Mouse (Mus musculus): ENCODE data around the gene Lrba. TPM values are rescaled to one million over a fixed set of nuclear protein-coding genes. Genes with fewer than 3 reads are reported as not detected.

Gene Lrba
- polyA plus RNA-seq, 1 experiment = 5.6 TPM

DNA sequence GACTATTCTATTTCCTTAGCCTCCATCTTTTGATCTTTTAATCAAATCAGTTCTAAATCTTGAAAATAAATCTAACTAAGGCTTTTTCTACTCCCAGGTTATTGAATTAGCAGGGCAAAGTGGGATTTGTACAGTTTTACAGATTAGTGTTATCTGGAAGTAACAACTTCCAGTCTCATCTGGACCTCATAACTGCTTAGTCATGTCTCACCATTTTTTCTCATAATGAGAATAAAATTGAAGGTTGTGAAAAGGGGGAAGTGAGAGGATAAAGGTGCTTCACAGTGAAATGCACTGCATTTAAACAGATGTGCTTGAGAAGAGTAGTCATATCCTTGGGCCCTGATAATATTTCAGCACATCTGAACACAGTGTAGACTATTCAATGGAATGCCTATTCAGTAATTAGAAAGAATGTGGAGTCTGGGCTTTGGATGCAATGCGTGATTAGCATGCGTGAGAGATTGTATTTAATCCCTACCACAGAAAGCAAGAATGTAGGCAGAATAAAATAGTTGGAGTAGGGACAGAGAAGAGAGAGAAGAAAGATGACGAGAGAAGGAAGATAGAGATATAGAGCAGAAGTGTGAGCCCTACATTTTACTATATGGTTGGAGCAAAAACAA is 298.5 kb downstream of the Lrba start:
- Histone ChIP-seq H3K27me3 (ENCODE audit: control insufficient read depth, insufficient read depth, insufficient read length) (no peaks in the 10 kb centered on the region), H3K36me3 (ENCODE audit: control insufficient read depth, insufficient read depth) (no peaks in the 10 kb centered on the region), H3K4me3 (no peak overlapping the region), H3K79me2 (ENCODE audit: control insufficient read depth, insufficient read depth) (no peaks in the 10 kb centered on the region), H3ac (ENCODE audit: control insufficient read depth, insufficient read length) (no peak overlapping the region), H3K4me2 (ENCODE audit: low read depth) (no peak overlapping the region)
- TF ChIP-seq MYOD1 (IDR thresholded peaks at IDR 0.05; ENCODE audit: control insufficient read depth in 1 of 3, insufficient read length in 2 of 3, low read depth in 2 of 3) (no peak), E2F4 (IDR thresholded peaks at IDR 0.05; ENCODE audit: insufficient read depth) (no peak), CEBPB (IDR thresholded peaks at IDR 0.05; ENCODE audit: insufficient read depth, poor library complexity, severe bottlenecking) (no peak), SRF (IDR thresholded peaks at IDR 0.05; ENCODE audit: control insufficient read depth, insufficient read length, low read depth) (no peak), POLR2AphosphoS2 (IDR thresholded peaks at IDR 0.05; ENCODE audit: insufficient read length, low read depth) (no peak), POLR2A (IDR thresholded peaks at IDR 0.05; ENCODE audit: insufficient read length, low read depth) (no peak), USF1 (IDR thresholded peaks at IDR 0.05; ENCODE audit: low read depth) (no peak)

DNA sequence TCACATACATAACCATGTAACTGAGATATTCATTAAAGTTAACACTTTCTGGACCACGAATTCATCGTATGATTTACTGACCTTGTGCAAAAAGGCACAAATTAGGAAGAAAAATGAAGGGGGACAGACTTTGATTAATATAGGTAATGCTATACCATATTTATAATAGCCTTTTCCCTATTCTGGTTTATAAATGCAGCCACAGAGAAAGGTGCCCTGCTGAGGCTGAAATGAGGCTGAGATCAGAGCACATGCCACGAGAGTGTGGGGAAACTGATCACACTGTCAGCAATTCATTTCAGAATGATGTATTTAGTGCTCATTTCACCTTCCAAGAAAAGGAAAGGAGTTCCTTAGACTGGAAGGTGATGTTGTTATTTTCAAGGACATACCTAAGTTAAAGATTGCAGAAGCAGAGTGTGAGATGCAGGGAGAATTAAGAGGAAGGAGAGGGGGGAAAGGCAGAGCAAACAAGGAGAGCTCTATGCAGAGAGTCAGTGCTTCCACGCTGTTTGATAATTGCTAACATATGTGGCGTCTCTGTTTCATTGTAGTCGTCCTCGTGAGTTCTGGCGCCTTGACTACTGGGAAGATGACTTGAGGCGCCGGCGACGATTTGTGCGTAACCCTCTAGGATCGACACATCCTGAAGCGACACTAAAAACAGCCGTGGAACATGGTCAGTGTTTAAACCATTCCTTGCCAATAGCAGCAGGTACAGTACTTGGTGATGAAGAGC is 307.2 kb downstream of the Lrba start:
- H3ac ChIP-seq (ENCODE audit: control insufficient read depth, insufficient read length) = no peak overlapping the region
- no peaks in the 10 kb centered on the region for H3K79me2 ChIP-seq (ENCODE audit: control insufficient read depth, insufficient read depth)
- no peak for TF ChIP-seq POLR2AphosphoS2 (IDR thresholded peaks at IDR 0.05; ENCODE audit: insufficient read length, low read depth)
- no peak for TF ChIP-seq TCF12 (IDR thresholded peaks at IDR 0.05; ENCODE audit: insufficient read depth, poor library complexity, severe bottlenecking)
- TF ChIP-seq TCF3 (IDR thresholded peaks at IDR 0.05; ENCODE audit: insufficient read length, low read depth) = no peak
- TF ChIP-seq USF1 (IDR thresholded peaks at IDR 0.05; ENCODE audit: low read depth) = no peak
- TF ChIP-seq MYOG (IDR thresholded peaks at IDR 0.05; ENCODE audit: control insufficient read depth in 1 of 3, insufficient read depth in 1 of 3, insufficient read length in 2 of 3, low read depth in 2 of 3) = no peak
- TF ChIP-seq MAX (IDR thresholded peaks at IDR 0.05; ENCODE audit: low read depth) = no peak
- no peak for TF ChIP-seq POLR2A (IDR thresholded peaks at IDR 0.05; ENCODE audit: insufficient read length, low read depth)
- no peak for TF ChIP-seq E2F4 (IDR thresholded peaks at IDR 0.05; ENCODE audit: insufficient read depth)
- TF ChIP-seq CEBPB (IDR thresholded peaks at IDR 0.05; ENCODE audit: insufficient read depth, poor library complexity, severe bottlenecking) = no peak
- no peak for TF ChIP-seq SRF (IDR thresholded peaks at IDR 0.05; ENCODE audit: control insufficient read depth, insufficient read length, low read depth)
- TF ChIP-seq REST (IDR thresholded peaks at IDR 0.05; ENCODE audit: insufficient read depth, insufficient read length) = no peak
- TF ChIP-seq MYOD1 (IDR thresholded peaks at IDR 0.05; ENCODE audit: control insufficient read depth in 1 of 3, insufficient read length in 2 of 3, low read depth in 2 of 3) = no peak
- no peak overlapping the region for H3K4me2 ChIP-seq (ENCODE audit: low read depth)
- H3K4me3 ChIP-seq = no peak overlapping the region
- no peaks in the 10 kb centered on the region for H3K36me3 ChIP-seq (ENCODE audit: control insufficient read depth, insufficient read depth)
- no peaks in the 10 kb centered on the region for H3K27me3 ChIP-seq (ENCODE audit: control insufficient read depth, insufficient read depth, insufficient read length)

DNA sequence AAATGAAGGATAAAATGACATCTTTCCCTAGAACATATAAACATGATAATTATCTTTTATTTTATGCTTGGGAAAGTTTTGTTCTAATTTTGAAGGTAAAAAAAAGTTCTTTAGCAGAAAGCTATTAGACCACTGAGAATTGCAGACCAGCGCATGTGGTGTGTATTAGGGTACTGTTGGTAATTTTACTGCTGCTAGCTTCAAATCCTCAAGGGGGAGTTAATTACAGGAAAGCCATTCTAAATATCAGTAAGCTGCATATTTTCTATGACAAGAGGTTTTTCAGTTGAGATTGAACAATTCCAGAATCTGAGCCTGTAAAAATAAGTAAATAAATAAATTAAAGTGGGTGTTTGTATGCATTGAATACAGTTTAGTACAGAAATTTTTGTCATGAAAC is 312.3 kb downstream of the Lrba start:
- no peaks in the 10 kb centered on the region for H3K27me3 ChIP-seq (ENCODE audit: control insufficient read depth, insufficient read depth, insufficient read length)
- H3K4me3 ChIP-seq = no peak overlapping the region
- H3K36me3 ChIP-seq (ENCODE audit: control insufficient read depth, insufficient read depth) = no peaks in the 10 kb centered on the region
- H3K79me2 ChIP-seq (ENCODE audit: control insufficient read depth, insufficient read depth) = no peaks in the 10 kb centered on the region
- H3ac ChIP-seq (ENCODE audit: control insufficient read depth, insufficient read length) = no peak overlapping the region
- TF ChIP-seq TCF12 (IDR thresholded peaks at IDR 0.05; ENCODE audit: insufficient read depth, poor library complexity, severe bottlenecking) = no peak
- no peak for TF ChIP-seq SRF (IDR thresholded peaks at IDR 0.05; ENCODE audit: control insufficient read depth, insufficient read length, low read depth)
- TF ChIP-seq E2F4 (IDR thresholded peaks at IDR 0.05; ENCODE audit: insufficient read depth) = no peak
- no peak for TF ChIP-seq MYOG (IDR thresholded peaks at IDR 0.05; ENCODE audit: control insufficient read depth in 1 of 3, insufficient read depth in 1 of 3, insufficient read length in 2 of 3, low read depth in 2 of 3)
- TF ChIP-seq MYOD1 (IDR thresholded peaks at IDR 0.05; ENCODE audit: control insufficient read depth in 1 of 3, insufficient read length in 2 of 3, low read depth in 2 of 3) = no peak
- no peak for TF ChIP-seq POLR2A (IDR thresholded peaks at IDR 0.05; ENCODE audit: insufficient read length, low read depth)
- TF ChIP-seq TCF3 (IDR thresholded peaks at IDR 0.05; ENCODE audit: insufficient read length, low read depth) = no peak
- TF ChIP-seq CEBPB (IDR thresholded peaks at IDR 0.05; ENCODE audit: insufficient read depth, poor library complexity, severe bottlenecking) = no peak
- no peak for TF ChIP-seq MAX (IDR thresholded peaks at IDR 0.05; ENCODE audit: low read depth)
- H3K4me2 ChIP-seq (ENCODE audit: low read depth) = no peak overlapping the region

DNA sequence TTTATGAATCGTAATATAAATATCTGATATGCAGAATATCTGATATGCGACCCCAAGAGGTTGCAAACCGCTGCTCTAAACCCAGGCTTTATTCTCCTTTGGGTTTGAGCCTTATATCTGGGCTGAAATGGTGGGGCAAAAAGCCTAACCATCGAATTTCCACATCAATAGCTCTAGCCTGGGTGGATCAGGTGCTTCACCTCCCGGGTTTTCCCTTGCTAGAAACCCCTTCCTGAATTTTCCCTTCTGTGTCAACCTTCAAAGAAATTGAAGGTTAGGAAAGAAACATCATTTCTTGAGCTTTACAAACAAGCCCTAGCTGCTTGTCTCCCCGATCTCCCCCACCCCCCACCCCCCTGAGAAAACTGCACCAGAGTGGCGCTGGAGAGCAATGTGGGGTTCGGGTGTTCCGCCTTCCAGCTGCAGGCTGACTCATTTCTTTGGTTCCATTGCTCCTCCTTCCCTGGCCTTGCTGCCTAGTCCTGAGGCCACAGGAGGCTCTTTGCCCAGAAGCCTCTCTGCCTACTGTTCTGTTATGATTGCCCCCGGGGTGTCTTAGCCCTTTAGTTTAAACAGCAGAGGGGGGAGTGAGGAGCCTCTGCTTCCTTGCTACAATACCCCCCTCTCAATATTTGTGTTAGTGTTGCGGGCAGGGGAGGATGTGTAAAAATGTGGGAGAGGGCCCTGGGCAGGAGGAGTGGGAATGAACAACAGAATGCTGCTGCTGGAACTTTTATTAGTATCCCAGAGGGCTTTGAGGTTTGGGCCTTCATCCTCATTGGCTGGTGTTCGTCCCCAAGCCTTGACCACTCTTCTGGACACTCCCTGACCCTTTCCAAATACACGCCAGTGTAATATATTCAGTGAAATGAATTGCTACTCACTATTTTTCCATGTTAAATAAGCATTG is 314.4 kb downstream of the Lrba start:
- TF ChIP-seq TCF3 (IDR thresholded peaks at IDR 0.05; ENCODE audit: insufficient read length, low read depth) (no peak), MYOD1 (IDR thresholded peaks at IDR 0.05; ENCODE audit: control insufficient read depth in 1 of 3, insufficient read length in 2 of 3, low read depth in 2 of 3) (no peak), TCF12 (IDR thresholded peaks at IDR 0.05; ENCODE audit: insufficient read depth, poor library complexity, severe bottlenecking) (no peak), POLR2AphosphoS2 (IDR thresholded peaks at IDR 0.05; ENCODE audit: insufficient read length, low read depth) (no peak), E2F4 (IDR thresholded peaks at IDR 0.05; ENCODE audit: insufficient read depth) (no peak), CEBPB (IDR thresholded peaks at IDR 0.05; ENCODE audit: insufficient read depth, poor library complexity, severe bottlenecking) (no peak), MAX (IDR thresholded peaks at IDR 0.05; ENCODE audit: low read depth) (no peak), MYOG (IDR thresholded peaks at IDR 0.05; ENCODE audit: control insufficient read depth in 1 of 3, insufficient read depth in 1 of 3, insufficient read length in 2 of 3, low read depth in 2 of 3) (no peak), REST (IDR thresholded peaks at IDR 0.05; ENCODE audit: insufficient read depth, insufficient read length) (no peak), SRF (IDR thresholded peaks at IDR 0.05; ENCODE audit: control insufficient read depth, insufficient read length, low read depth) (no peak), USF1 (IDR thresholded peaks at IDR 0.05; ENCODE audit: low read depth) (no peak), POLR2A (IDR thresholded peaks at IDR 0.05; ENCODE audit: insufficient read length, low read depth) (no peak)
- Histone ChIP-seq H3K4me3 (no peak overlapping the region), H3K36me3 (ENCODE audit: control insufficient read depth, insufficient read depth) (no peaks in the 10 kb centered on the region), H3K27me3 (ENCODE audit: control insufficient read depth, insufficient read depth, insufficient read length) (no peaks in the 10 kb centered on the region), H3K4me2 (ENCODE audit: low read depth) (peak overlapping the region; percentile 55), H3K79me2 (ENCODE audit: control insufficient read depth, insufficient read depth) (no peaks in the 10 kb centered on the region), H3ac (ENCODE audit: control insufficient read depth, insufficient read length) (no peak overlapping the region)
